Mouse (Mus musculus): ENCODE data around the gene Arhgap35. TPM values are rescaled to one million over a fixed set of nuclear protein-coding genes. Genes with fewer than 3 reads are reported as not detected.
A peak's percentile ranks its signal among the peaks of the same experiment; 100 is the strongest.
"Not testable (repeated sequence)": the region's sequence is repeated elsewhere in the genome, so short reads cannot be mapped to it uniquely, and the experiment has no call there.

Arhgap35 gene
- polyA plus RNA-seq, 1 experiment from 2014 or later = 11.5 TPM

DNA sequence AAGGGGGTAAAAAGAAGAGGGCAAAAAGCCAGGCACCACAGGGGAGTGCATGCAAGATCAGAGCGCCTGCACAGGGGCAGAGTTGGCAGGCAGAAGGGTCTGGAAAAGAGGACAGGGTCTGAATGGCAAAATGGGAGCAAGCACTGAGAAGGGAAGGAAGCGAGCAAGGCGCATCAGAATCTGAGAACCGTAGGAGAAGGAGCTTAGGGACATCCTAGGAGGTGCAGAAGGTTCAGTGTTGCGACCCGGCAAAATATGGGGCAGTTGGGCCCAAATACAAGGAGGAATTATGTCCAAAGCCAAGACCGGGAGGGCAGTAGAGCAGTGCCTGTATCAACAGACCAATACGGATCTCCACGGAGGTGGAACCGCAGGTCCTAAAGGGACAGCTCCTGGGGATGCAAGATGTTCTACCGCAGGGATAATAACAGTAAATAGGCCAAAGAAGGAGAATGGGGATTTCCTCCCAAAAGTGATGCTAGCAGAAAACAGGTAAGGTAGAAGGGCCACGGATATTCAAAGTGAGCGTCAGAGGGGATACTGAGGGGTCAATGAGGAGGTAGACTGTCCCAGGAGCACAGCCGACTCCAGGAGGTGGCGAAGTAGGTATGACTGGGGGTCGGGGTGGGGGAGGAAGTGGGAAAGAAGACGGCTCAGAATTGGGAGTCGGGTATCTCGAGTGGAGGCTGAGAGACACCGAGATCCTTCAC, 1.2 kb downstream of the Arhgap35 start:
- Histone ChIP-seq H3K4me3 (ENCODE audit: low read depth, low read length) (peak overlapping the region; percentile 84), H3K36me3 (ENCODE audit: control insufficient read depth, insufficient read depth, low read length) (no peaks in the 10 kb centered on the region), H3K4me1 (replicated peaks; ENCODE audit: control insufficient read depth, insufficient read depth, low read length) (peaks cover 26% of the 10 kb centered on the region), H3K4me2 (peak overlapping the region; percentile 73), H3K9ac (ENCODE audit: low read depth, low read length) (peak overlapping the region; percentile 94), H3K9me3 (ENCODE audit: control insufficient read depth, low read length) (no peaks in the 10 kb centered on the region), H3K27me3 (replicated peaks; ENCODE audit: control insufficient read depth, insufficient read depth, low read length) (no peaks in the 10 kb centered on the region), H3K27ac (ENCODE audit: low read depth, low read length) (peak overlapping the region; percentile 98)
- no peak for DNase-seq (ENCODE audit: low spot score)
- no peak for ATAC-seq (replicated peaks; ENCODE audit: low FRiP score)
- WGBS = 4% methylated on average over 20 of the region's 20 CpGs

DNA sequence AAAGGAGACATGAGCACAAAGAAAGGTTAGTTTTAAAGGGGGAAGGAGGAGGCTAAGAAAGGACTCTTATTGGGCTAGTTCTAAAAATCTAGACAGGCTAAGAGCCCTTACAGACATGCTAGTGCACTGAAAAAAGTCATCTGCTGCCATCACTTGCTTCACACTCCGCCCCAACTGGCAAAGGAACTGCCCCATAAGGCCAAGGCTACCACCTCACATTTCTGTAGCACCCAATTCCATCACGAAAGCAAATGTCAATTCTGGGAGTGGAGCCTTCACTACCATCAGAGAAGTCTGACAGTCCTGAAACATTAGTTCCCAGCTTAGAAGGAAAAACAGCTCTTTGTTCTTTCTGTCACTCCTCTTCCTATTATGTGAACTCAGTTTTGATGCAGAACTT, 4.4 kb downstream of the Arhgap35 start:
- H3K4me1 ChIP-seq (replicated peaks; ENCODE audit: control insufficient read depth, insufficient read depth, low read length) = peaks cover 17% of the 10 kb centered on the region

DNA sequence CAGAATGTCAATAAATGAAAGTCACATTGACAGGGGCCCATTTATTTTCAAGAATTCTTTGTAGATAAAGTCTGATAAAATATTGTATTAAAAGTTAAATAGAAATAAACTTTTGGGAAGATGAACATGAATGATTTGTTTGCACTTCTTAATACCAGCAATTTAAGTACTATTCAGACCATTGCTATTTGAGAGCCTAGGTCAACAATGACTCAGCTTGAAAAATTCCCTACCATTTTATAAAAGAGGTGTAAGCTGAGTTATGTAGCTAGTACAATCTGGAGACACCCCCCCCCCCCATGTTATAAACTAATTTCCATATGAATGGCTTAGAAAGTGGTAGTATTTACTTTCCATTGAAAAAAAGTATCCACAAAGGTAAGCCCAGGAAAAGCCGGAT, 5.8 kb downstream of the Arhgap35 start:
- Histone ChIP-seq H3K27ac (ENCODE audit: low read depth, low read length) (no peak overlapping the region), H3K4me1 (replicated peaks; ENCODE audit: control insufficient read depth, insufficient read depth, low read length) (peaks cover 17% of the 10 kb centered on the region), H3K27me3 (replicated peaks; ENCODE audit: control insufficient read depth, insufficient read depth, low read length) (no peaks in the 10 kb centered on the region), H3K36me3 (ENCODE audit: control insufficient read depth, insufficient read depth, low read length) (no peaks in the 10 kb centered on the region; the same call in 1 of the 2 replicates), H3K4me3 (ENCODE audit: low read depth, low read length) (no peak overlapping the region), H3K9me3 (ENCODE audit: control insufficient read depth, low read length) (no peaks in the 10 kb centered on the region), H3K4me2 (no peak overlapping the region), H3K9ac (ENCODE audit: low read depth, low read length) (no peak overlapping the region)
- WGBS = 86% methylated on average over 1 of the region's 1 CpGs
- DNase-seq (ENCODE audit: low spot score) = no peak
- no peak for ATAC-seq (replicated peaks; ENCODE audit: low FRiP score)

More for the DNA sequence above, 4.4 kb downstream of the Arhgap35 start:
- ATAC-seq (replicated peaks; ENCODE audit: low FRiP score) (no peak), DNase-seq (ENCODE audit: low spot score) (no peak)
- H3K9me3 ChIP-seq (ENCODE audit: control insufficient read depth, low read length) = no peaks in the 10 kb centered on the region
- H3K4me2 ChIP-seq = no peak overlapping the region
- H3K27ac ChIP-seq (ENCODE audit: low read depth, low read length) = no peak overlapping the region
- no peak overlapping the region for H3K9ac ChIP-seq (ENCODE audit: low read depth, low read length)
- H3K4me3 ChIP-seq (ENCODE audit: low read depth, low read length) = no peak overlapping the region
- 88% methylated on average over 2 of the region's 2 CpGs for WGBS
- no peaks in the 10 kb centered on the region for H3K27me3 ChIP-seq (replicated peaks; ENCODE audit: control insufficient read depth, insufficient read depth, low read length)
- no peaks in the 10 kb centered on the region; the same call in 1 of the 2 replicates for H3K36me3 ChIP-seq (ENCODE audit: control insufficient read depth, insufficient read depth, low read length)

DNA sequence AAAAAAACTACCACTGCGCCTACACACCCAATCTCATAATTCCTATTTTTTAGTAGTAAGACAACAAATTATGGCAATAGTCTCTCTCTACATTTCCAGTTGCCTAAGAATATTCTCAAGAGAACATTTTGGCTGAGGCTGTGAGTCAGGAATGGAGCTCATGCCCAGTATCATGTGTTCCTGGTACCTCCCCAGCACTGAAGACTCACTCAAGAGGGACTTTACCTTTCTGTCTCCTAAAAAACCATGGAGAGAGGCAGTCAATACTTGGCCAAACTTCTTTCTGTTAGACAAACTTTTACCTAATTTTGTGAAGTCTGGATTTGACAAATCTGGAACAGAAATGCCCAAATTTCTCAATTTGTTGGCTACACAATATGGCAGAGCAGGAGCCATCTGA, 6.7 kb downstream of the Arhgap35 start:
- no peaks in the 10 kb centered on the region for H3K9me3 ChIP-seq (ENCODE audit: control insufficient read depth, low read length)
- WGBS = 98% methylated on average over 1 of the region's 1 CpGs
- H3K4me1 ChIP-seq (replicated peaks; ENCODE audit: control insufficient read depth, insufficient read depth, low read length) = peaks cover 14% of the 10 kb centered on the region
- H3K27ac ChIP-seq (ENCODE audit: low read depth, low read length) = no peak overlapping the region
- H3K9ac ChIP-seq (ENCODE audit: low read depth, low read length) = no peak overlapping the region
- H3K36me3 ChIP-seq (ENCODE audit: control insufficient read depth, insufficient read depth, low read length) = no peaks in the 10 kb centered on the region; the same call in 1 of the 2 replicates
- H3K4me3 ChIP-seq (ENCODE audit: low read depth, low read length) = no peak overlapping the region
- no peak for DNase-seq (ENCODE audit: low spot score)
- H3K4me2 ChIP-seq = no peak overlapping the region
- no peaks in the 10 kb centered on the region for H3K27me3 ChIP-seq (replicated peaks; ENCODE audit: control insufficient read depth, insufficient read depth, low read length)
- no peak for ATAC-seq (replicated peaks; ENCODE audit: low FRiP score)

DNA sequence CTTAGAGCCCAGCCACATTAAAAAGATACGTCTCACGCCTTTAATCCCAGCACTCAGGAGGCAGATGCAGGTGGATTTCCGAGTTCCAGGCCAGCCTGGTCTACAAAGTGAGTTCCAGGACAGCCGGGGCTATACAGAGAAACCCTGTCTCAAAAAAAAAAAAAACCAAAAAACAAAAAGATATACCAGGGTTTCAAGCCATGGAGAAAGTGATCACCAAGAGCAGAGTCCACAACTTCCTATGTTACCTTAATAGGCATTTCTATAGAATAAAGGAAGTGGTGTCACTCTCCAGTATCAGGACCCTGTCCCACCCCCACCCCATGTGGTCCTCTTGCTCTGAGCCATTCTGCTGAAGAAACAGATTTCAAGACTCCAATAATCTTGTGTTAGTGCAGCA, 8.0 kb downstream of the Arhgap35 start:
- not testable (repeated sequence) for ATAC-seq (replicated peaks; ENCODE audit: low FRiP score); DNase-seq (ENCODE audit: low spot score); H3K9ac ChIP-seq (ENCODE audit: low read depth, low read length); H3K27ac ChIP-seq (ENCODE audit: low read depth, low read length); H3K4me2 ChIP-seq; H3K36me3 ChIP-seq (ENCODE audit: control insufficient read depth, insufficient read depth, low read length); H3K27me3 ChIP-seq (replicated peaks; ENCODE audit: control insufficient read depth, insufficient read depth, low read length); H3K4me3 ChIP-seq (ENCODE audit: low read depth, low read length); H3K9me3 ChIP-seq (ENCODE audit: control insufficient read depth, low read length)
- 90% methylated on average over 4 of the region's 4 CpGs for WGBS
- peaks cover 13% of the 10 kb centered on the region for H3K4me1 ChIP-seq (replicated peaks; ENCODE audit: control insufficient read depth, insufficient read depth, low read length)

DNA sequence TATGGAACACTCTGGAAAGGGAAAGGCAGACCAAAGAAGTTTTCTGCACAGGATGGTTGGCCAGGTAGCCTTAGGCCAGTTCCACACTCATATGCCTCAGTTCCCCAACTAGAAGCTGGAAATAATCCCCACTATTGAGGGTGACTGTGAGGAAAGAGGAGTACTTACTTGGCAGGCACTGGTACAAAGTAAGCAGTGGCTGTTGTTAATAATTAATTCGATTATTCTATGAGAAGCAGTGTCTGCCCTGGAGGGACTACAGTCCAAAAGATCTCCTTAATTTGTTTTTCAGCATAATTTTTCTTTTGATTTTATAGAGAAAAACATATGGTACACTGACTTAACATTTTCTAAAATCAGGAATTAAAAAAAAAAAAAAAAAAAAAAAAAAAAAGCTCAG, 10.7 kb downstream of the Arhgap35 start:
- WGBS = 88% methylated on average over 1 of the region's 1 CpGs
- Histone ChIP-seq H3K4me1 (replicated peaks; ENCODE audit: control insufficient read depth, insufficient read depth, low read length) (peaks cover 23% of the 10 kb centered on the region), H3K36me3 (ENCODE audit: control insufficient read depth, insufficient read depth, low read length) (no peaks in the 10 kb centered on the region; the same call in 1 of the 2 replicates), H3K9ac (ENCODE audit: low read depth, low read length) (no peak overlapping the region), H3K4me3 (ENCODE audit: low read depth, low read length) (no peak overlapping the region), H3K9me3 (ENCODE audit: control insufficient read depth, low read length) (no peaks in the 10 kb centered on the region), H3K27me3 (replicated peaks; ENCODE audit: control insufficient read depth, insufficient read depth, low read length) (no peaks in the 10 kb centered on the region), H3K4me2 (no peak overlapping the region), H3K27ac (ENCODE audit: low read depth, low read length) (no peak overlapping the region)
- DNase-seq (ENCODE audit: low spot score) = no peak
- no peak for ATAC-seq (replicated peaks; ENCODE audit: low FRiP score)

DNA sequence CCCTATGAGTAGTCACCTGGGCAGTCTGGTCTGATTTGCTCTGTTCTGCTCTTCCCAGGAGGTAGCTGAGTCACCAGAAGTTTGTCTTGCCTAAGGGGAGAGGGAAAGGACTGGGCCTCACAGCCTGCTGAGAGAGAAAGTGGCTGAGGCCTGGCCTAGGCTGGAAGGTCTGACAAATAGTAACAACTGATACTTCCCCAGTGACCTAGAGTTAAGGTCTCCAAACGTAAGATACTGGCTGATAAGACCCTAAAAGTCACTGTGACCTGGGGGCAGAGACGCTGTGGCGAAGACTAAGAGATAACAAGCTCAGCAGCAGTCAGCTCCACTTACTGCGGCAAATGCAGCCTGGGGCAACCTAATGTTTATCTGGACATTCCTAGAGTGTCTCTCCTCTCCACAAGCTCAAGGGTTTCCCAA, 13.1 kb downstream of the Arhgap35 start:
- peaks cover 23% of the 10 kb centered on the region for H3K4me1 ChIP-seq (replicated peaks; ENCODE audit: control insufficient read depth, insufficient read depth, low read length)
- H3K4me3 ChIP-seq (ENCODE audit: low read depth, low read length) = no peak overlapping the region
- no peaks in the 10 kb centered on the region for H3K9me3 ChIP-seq (ENCODE audit: control insufficient read depth, low read length)
- peak overlapping the region; percentile 44 for H3K4me2 ChIP-seq
- ATAC-seq (replicated peaks; ENCODE audit: low FRiP score) (peak; percentile 87), DNase-seq (ENCODE audit: low spot score) (peak; percentile 43)
- WGBS = 12% methylated on average over 4 of the region's 4 CpGs
- H3K36me3 ChIP-seq (ENCODE audit: control insufficient read depth, insufficient read depth, low read length) = no peaks in the 10 kb centered on the region; the same call in 1 of the 2 replicates
- H3K9ac ChIP-seq (ENCODE audit: low read depth, low read length) = no peak overlapping the region
- H3K27ac ChIP-seq (ENCODE audit: low read depth, low read length) = peak overlapping the region; percentile 46; the same call in 1 of the 2 replicates
- no peaks in the 10 kb centered on the region for H3K27me3 ChIP-seq (replicated peaks; ENCODE audit: control insufficient read depth, insufficient read depth, low read length)

DNA sequence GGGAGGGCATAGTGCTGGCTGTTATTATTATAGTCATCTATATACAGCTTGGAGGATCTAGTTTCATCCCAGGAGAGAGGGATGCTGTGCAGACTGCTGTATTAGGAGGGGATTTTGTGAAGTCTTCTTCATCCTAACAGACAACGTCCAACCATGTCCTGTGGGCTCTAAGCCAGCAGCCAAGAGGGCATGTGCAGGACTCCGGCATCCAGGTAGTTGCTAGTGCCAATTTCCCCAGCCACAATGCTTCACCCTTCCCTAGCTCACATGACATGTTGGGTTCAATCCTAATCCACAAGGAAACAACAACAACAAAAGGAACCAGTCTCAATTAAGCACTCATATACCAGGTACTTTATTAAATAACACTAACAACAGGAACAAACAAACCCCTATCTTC, 15.8 kb downstream of the Arhgap35 start:
- Histone ChIP-seq H3K27ac (ENCODE audit: low read depth, low read length) (no peak overlapping the region), H3K9ac (ENCODE audit: low read depth, low read length) (no peak overlapping the region), H3K36me3 (ENCODE audit: control insufficient read depth, insufficient read depth, low read length) (no peaks in the 10 kb centered on the region; the same call in 1 of the 2 replicates), H3K4me1 (replicated peaks; ENCODE audit: control insufficient read depth, insufficient read depth, low read length) (peaks cover 23% of the 10 kb centered on the region), H3K4me3 (ENCODE audit: low read depth, low read length) (no peak overlapping the region), H3K27me3 (replicated peaks; ENCODE audit: control insufficient read depth, insufficient read depth, low read length) (no peaks in the 10 kb centered on the region), H3K4me2 (no peak overlapping the region), H3K9me3 (ENCODE audit: control insufficient read depth, low read length) (no peaks in the 10 kb centered on the region)
- DNase-seq (ENCODE audit: low spot score) (no peak), ATAC-seq (replicated peaks; ENCODE audit: low FRiP score) (no peak)
- WGBS = 96% methylated on average over 2 of the region's 2 CpGs

DNA sequence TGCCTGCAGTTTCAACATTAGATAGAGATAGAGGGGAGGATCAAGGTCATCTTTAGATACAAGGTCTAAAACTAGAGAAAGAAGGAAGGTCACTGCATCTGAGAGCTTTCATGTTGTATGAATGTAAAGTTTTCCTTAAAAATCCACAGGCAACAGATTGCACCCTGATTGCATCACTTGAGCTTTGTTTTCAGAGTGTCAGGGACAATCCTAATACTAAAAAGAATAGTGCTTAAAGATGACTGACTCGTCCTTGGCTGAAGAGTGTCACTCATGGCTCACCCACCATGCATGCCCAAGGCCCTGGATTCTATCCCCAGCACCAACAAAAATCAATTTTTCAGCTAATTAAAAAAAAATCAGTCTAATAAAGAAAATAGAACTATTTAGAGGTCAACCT, 23.5 kb downstream of the Arhgap35 start:
- ATAC-seq (replicated peaks; ENCODE audit: low FRiP score) (no peak), DNase-seq (ENCODE audit: low spot score) (no peak)
- no peak overlapping the region for H3K4me2 ChIP-seq
- no peaks in the 10 kb centered on the region for H3K36me3 ChIP-seq (ENCODE audit: control insufficient read depth, insufficient read depth, low read length)
- no peak overlapping the region for H3K9ac ChIP-seq (ENCODE audit: low read depth, low read length)
- no peak overlapping the region for H3K4me3 ChIP-seq (ENCODE audit: low read depth, low read length)
- no peak overlapping the region for H3K27ac ChIP-seq (ENCODE audit: low read depth, low read length)
- no peaks in the 10 kb centered on the region for H3K9me3 ChIP-seq (ENCODE audit: control insufficient read depth, low read length)
- WGBS = 87% methylated on average over 1 of the region's 1 CpGs
- no peaks in the 10 kb centered on the region for H3K27me3 ChIP-seq (replicated peaks; ENCODE audit: control insufficient read depth, insufficient read depth, low read length)
- H3K4me1 ChIP-seq (replicated peaks; ENCODE audit: control insufficient read depth, insufficient read depth, low read length) = no peaks in the 10 kb centered on the region
